Mouse (Mus musculus) limb, embryonic 12.5 days (tissue): ENCODE data around the gene Lipa. TPM values are rescaled to one million over a fixed set of nuclear protein-coding genes. Genes with fewer than 3 reads are reported as not detected.
A peak's percentile ranks its signal among the peaks of the same experiment; 100 is the strongest.

Experiments used
- ATAC-seq: fragments of 200-750 bp; cut with Nextera tagmentation; 2 replicates; pipeline ENCODE4 v1.8.0; 2017; ENCODE audit warnings: low read depth, moderate TSS enrichment; ENCODE audit not compliant: insufficient number of reproducible peaks, insufficient read depth, low FRiP score, low TSS enrichment
- H3K27ac ChIP-seq: fragments of 300-500 bp; sonication (generic); 2 replicates; pipeline ENCODE4 v1.5.1; 2016; ENCODE audit warnings: mild to moderate bottlenecking, moderate library complexity
- H3K27me3 ChIP-seq: fragments of 300-500 bp; sonication (generic); 2 replicates; pipeline ENCODE4 v1.6.1; 2016; ENCODE audit warnings: mild to moderate bottlenecking, moderate library complexity
- H3K36me3 ChIP-seq: fragments of 300-500 bp; sonication (generic); 2 replicates; pipeline ENCODE4 v1.6.1; 2016; ENCODE audit warnings: mild to moderate bottlenecking, moderate library complexity
- H3K4me1 ChIP-seq: fragments of 300-500 bp; sonication (generic); replicated peaks from 2 replicates; pipeline ENCODE4 v1.6.1; 2016
- H3K4me2 ChIP-seq: fragments of 300-500 bp; sonication (generic); 2 replicates; pipeline ENCODE4 v1.6.1; 2016; ENCODE audit warnings: mild to moderate bottlenecking, moderate library complexity
- H3K4me3 ChIP-seq: fragments of 300-500 bp; sonication (generic); replicated peaks from 2 replicates; pipeline ENCODE4 v1.5.1; 2016; ENCODE audit warnings: mild to moderate bottlenecking
- H3K9ac ChIP-seq: fragments of 300-500 bp; sonication (generic); replicated peaks from 2 replicates; pipeline ENCODE4 v1.6.1; 2016; ENCODE audit warnings: mild to moderate bottlenecking, moderate library complexity
- H3K9me3 ChIP-seq: fragments of 300-500 bp; sonication (generic); 2 replicates; pipeline ENCODE4 v1.6.1; 2016; ENCODE audit warnings: mild to moderate bottlenecking, moderate library complexity
- WGBS: fragments of 180-500 bp; shearing (Covaris S2); methylation state at CpG from one replicate; pipeline ENCODE4 v1.1.7; 2016; 5-methylcytosine and 5-hydroxymethylcytosine counted together
- polyA plus RNA-seq: library from polyadenylated mRNA; unstranded; fragments of >200 nt; fragmentation: Nextera tagmentation; extraction: Ambion mirVana; gene quantifications from 2 replicates; pipeline ENCODE4 v1.2.1, GENCODE M21; 2016

Gene Lipa
- polyA plus RNA-seq, 1 experiment from 2014 or later: 25.9 TPM

DNA sequence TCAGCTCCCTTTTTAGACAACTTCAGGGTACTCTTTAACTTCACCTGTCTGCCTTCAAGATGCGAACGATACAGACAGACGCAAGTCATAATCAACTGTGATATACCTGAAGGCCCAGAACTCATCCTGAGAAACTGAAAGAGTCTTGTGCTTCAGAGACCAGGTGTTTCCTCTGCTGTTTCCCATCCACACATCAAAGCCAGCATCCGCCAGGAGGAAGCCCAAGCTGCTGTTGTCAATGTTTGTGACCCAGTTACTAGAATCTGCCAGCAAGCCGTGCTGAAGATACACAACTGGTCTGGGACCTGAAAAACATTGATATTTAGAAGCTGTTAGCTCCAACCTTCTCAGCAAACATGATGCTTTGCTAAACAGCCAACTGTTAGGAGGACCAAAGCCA is 16.6 kb downstream of the Lipa start:
- H3K36me3 ChIP-seq: peaks cover 28% of the 10 kb centered on the region
- no peak overlapping the region for H3K4me2 ChIP-seq
- H3K27ac ChIP-seq: no peak overlapping the region
- H3K4me3 ChIP-seq: no peak overlapping the region
- H3K9me3 ChIP-seq: no peaks in the 10 kb centered on the region
- WGBS: 70% methylated on average over 5 of the region's 5 CpGs
- ATAC-seq: no peak
- H3K9ac ChIP-seq: no peak overlapping the region
- peaks cover 8% of the 10 kb centered on the region for H3K4me1 ChIP-seq
- H3K27me3 ChIP-seq: no peaks in the 10 kb centered on the region

DNA sequence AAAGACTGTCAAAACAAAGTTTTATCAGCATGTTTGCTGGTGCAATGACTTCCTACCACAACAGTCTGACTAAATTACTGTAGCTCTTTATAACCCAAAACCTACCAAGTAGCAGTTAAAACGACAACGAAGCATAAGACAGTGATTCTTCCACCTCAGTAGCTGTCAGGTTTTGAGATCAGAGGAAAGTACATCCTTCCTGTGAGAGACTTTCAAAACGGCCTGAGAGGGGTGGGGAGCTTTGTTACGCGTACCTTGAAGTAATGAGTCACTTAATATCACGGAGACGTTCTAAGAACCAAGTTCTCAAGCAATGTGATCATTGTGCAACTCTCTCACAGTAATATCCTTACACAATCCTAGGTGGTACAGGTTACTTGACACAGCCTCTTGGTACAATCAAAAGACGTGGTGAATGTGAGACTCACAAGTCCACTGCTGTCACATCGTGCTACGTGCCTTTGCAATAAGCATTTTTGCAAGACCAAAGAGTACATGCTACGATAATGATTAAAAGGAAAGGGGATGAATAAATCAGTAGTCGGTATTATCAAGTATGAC is 22.0 kb downstream of the Lipa start:
- no peak for ATAC-seq
- WGBS: 87% methylated on average over 12 of the region's 12 CpGs
- H3K27me3 ChIP-seq: no peaks in the 10 kb centered on the region
- H3K4me1 ChIP-seq: no peaks in the 10 kb centered on the region
- no peak overlapping the region for H3K27ac ChIP-seq
- H3K4me3 ChIP-seq: no peak overlapping the region
- H3K36me3 ChIP-seq: peaks cover 36% of the 10 kb centered on the region
- no peak overlapping the region for H3K9ac ChIP-seq
- no peaks in the 10 kb centered on the region for H3K9me3 ChIP-seq
- no peak overlapping the region for H3K4me2 ChIP-seq

DNA sequence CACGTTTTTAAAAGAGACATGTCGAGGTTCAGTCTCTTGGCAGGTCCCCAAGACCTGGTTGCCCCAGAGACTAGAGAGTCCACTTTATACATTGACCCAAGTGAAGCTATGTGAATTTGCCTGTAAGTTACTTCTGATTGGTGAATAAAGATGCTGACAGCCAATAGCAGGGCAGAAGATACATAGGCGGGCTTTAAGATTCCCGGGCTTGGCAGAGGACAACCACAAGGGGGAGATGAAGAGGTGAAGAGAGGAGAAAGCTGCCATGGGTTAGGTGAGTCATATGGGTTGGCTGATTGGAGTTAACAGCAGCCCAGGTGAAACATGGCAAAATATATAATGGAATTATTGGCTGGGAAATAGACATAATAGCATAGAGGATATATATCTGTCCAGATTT is 26.5 kb downstream of the Lipa start:
- 49% methylated on average over 4 of the region's 4 CpGs for WGBS
- peaks cover 19% of the 10 kb centered on the region; the same call in 1 of the 2 replicates for H3K36me3 ChIP-seq

DNA sequence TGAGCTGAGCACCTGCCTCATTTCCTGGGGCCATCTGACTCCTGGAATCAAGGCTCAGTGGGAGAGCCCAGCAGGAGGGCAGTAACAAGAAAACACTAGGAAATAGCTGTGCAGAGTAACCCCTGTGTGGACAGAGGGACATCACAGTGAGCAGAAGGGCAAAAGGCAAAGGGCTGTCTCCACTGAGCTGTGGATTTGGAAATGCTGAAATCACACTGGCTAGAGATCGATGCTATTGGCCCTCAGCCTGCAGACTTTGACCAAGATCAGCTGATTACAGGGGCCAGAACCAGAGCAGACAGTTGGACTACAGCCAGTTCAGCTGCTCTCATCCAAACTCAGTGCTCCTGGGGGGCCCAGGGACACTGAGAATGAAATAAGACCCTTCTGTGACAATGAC is 30.9 kb downstream of the Lipa start:
- 93% methylated on average over 1 of the region's 1 CpGs for WGBS
- no peak for ATAC-seq
- 0 out of 2 replicates have a peak, but pooled peaks cover 2% of the 10 kb centered on the region for H3K4me1 ChIP-seq
- H3K27me3 ChIP-seq: no peaks in the 10 kb centered on the region
- H3K4me2 ChIP-seq: no peak overlapping the region
- H3K4me3 ChIP-seq: no peak overlapping the region
- H3K36me3 ChIP-seq: peaks cover 13% of the 10 kb centered on the region; the same call in 1 of the 2 replicates
- no peaks in the 10 kb centered on the region for H3K9me3 ChIP-seq
- H3K9ac ChIP-seq: no peak overlapping the region
- no peak overlapping the region for H3K27ac ChIP-seq

More for the DNA sequence above, 26.5 kb downstream of the Lipa start:
- Histone ChIP-seq H3K4me1 (0 out of 2 replicates have a peak, but pooled peaks cover 2% of the 10 kb centered on the region), H3K9ac (no peak overlapping the region), H3K27ac (no peak overlapping the region), H3K27me3 (no peaks in the 10 kb centered on the region), H3K4me2 (no peak overlapping the region), H3K4me3 (no peak overlapping the region), H3K9me3 (no peaks in the 10 kb centered on the region)
- no peak for ATAC-seq

DNA sequence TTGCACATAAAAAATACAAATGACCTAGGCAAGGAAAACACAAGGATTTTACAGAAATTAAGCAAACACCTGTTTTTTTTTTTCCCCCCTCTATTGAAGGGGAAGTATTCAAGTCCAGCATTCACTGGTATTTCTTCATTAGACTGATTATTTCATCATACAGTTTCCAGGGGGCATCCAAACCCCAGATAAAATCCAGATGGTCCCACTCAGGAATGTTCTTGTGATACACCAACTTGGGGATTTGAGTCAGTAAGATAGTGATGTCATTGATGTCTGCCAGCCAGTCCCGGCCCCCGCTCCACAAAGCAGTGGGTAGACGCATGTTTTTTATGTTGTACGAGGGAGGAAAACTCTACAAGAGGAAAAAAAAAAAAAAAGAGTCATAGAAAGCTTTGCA is 33.4 kb downstream of the Lipa start:
- ATAC-seq: no peak
- H3K36me3 ChIP-seq: peaks cover 10% of the 10 kb centered on the region; the same call in 1 of the 2 replicates
- H3K4me2 ChIP-seq: no peak overlapping the region
- H3K27me3 ChIP-seq: no peaks in the 10 kb centered on the region
- H3K4me1 ChIP-seq: 0 out of 2 replicates have a peak, but pooled peaks cover 2% of the 10 kb centered on the region
- no peak overlapping the region for H3K9ac ChIP-seq
- H3K9me3 ChIP-seq: no peaks in the 10 kb centered on the region
- no peak overlapping the region for H3K4me3 ChIP-seq
- H3K27ac ChIP-seq: no peak overlapping the region
- 88% methylated on average over 4 of the region's 4 CpGs for whole genome bisulfite sequencing

DNA sequence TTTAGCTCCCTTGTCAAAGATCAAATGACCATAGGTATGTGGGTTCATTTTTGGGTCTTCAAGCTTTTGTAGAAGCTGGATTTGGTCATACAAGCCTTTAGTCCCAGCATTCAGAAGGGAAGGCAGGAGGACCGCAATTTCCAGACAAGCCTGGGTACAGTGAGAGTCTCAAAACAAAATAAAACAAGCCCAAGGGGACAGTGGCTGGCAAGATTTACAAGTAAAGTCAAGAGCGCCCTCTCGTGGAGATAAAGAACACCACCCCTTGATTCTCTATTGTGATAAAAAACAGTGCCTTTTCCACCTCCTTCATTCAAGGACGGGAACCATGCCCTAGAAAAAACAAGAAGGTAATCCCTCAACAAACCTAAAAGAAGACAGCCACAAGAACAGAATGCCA is 43.7 kb downstream of the Lipa start:
- Histone ChIP-seq H3K4me1 (no peaks in the 10 kb centered on the region), H3K9me3 (no peaks in the 10 kb centered on the region), H3K27ac (no peak overlapping the region), H3K27me3 (no peaks in the 10 kb centered on the region), H3K9ac (no peak overlapping the region), H3K4me2 (no peak overlapping the region), H3K36me3 (no peaks in the 10 kb centered on the region), H3K4me3 (no peak overlapping the region)
- no peak for ATAC-seq
- 17% methylated on average over 4 of the region's 4 CpGs for WGBS

DNA sequence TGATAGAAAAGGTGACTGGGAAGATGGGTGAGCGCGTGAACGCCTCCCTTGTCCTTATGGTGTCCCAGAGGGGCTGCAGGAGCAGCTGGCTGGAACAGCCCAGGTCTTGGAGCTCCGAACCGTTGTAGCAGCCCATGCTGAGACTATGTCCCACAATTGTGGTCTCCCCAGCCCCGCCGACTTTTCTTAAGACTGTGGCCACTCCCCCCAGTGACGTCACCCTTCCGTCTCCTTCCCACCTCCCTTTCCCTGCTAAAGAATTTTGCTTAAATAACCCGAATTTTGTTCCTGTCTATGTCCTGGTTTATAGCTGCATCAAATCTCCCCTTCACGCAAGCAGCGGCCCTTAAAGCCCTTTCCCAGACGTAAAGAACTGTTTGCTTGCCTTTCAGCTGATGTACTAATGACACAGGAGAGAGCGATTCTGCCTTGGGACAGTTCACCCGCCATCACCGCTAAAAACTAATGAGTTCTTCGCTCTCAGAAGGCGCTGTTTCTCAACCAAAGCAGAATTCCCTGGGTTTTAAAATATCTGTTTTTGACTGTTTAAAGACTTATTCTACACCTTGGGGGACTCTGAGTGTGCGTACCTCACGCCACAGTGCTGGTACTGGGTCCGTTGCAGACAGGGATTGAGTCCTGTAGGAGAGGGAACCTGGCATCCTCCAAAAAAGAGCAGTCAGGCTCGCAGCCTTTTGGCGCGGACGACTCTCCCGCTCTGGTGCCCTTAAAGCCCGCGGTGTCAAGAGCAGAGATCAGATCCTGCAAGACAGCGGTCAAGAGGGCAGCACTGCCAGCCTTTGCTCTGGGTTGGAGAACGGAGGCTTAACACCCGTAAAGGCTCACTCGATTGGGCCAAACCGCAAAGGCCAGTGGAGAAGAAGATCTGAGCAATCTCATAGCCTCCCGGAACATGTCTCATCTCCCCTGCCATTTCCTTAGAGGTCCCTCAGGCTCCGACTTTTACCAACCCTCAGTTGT is 52.0 kb downstream of the Lipa start, which contains the start of gene Ch25h:
Gene Ch25h, minus strand, starts transcription at position 174 of the 981 bp plus-strand sequence.
- no peaks in the 10 kb centered on the region for H3K9me3 ChIP-seq
- peak within 1 kb of the TSS; percentile 47 for H3K9ac ChIP-seq
- H3K27ac ChIP-seq: no peak within 1 kb of the TSS
- H3K4me1 ChIP-seq: peaks cover 14% of the 10 kb centered on the region
- peak; percentile 73 for ATAC-seq
- no peaks in the 10 kb centered on the region for H3K36me3 ChIP-seq
- WGBS: 1% methylated on average over 35 of the region's 35 CpGs
- H3K4me3 ChIP-seq: peak within 1 kb of the TSS; percentile 52
- peak within 1 kb of the TSS; percentile 95 for H3K4me2 ChIP-seq
- H3K27me3 ChIP-seq: peaks cover 44% of the 10 kb centered on the region

DNA sequence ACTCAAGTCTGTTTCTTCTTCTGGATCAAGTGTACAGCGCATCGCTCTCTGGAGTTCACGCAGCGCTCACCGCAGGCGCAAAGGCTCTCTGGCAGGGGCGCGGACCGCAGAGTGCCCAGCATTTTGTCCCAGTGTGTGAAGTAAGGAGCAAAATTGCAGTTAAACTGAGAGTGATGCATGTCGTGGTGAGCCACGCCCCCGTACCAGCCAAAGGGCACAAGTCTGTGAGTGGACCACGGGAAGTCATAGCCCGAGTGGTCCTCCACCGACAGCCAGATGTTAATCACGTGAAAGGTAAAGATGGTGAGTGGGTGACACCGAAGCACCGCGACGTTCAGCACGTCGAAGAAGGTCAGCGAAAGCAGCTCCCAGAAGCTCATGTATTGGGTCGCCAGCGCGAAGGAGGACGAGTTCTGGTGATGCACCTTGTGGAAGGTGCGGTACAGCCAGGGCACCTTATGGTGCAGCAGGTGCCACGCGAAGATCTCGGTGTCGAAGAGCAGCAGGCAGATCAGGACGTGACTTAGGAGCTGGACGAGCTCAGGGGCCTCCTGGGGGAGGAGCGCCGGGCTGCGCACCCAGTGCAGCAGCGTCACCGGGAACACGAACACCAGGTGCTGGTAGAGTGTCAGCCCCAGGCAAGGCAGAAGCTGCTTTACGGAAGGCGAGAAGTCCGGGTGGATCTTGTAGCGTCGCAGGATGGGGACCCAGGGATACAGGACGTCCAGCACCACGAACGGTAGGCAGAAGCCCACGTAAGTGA is 52.9 kb downstream of the Lipa start:
- Histone ChIP-seq H3K4me1 (peaks cover 14% of the 10 kb centered on the region), H3K27me3 (peaks cover 44% of the 10 kb centered on the region), H3K36me3 (no peaks in the 10 kb centered on the region), H3K4me3 (peak overlapping the region; percentile 52), H3K9ac (peak overlapping the region; percentile 47), H3K4me2 (peak overlapping the region; percentile 95), H3K9me3 (no peaks in the 10 kb centered on the region), H3K27ac (no peak overlapping the region)
- WGBS: 4% methylated on average over 49 of the region's 49 CpGs
- peak; percentile 80 for ATAC-seq

DNA sequence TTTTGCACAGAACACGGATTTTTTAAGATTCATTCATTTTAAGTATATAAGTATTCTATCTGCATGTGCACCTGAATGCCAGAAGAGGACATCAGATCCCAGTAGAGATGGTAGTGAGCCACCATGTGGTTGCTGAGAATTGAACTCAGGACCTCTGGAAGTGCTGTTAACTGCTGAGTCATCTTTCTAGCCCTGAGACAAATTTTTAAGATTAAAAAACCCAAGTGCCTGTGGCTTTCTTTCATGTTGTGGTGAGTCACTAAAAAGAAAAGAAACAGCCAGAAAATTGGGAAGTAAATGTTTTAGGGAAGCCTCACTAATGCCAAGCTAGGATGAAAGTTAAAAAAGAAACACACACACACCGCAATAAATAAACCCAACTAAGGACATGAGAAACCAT is 55.6 kb downstream of the Lipa start:
- H3K4me3 ChIP-seq: no peak overlapping the region
- peaks cover 14% of the 10 kb centered on the region for H3K4me1 ChIP-seq
- no peak overlapping the region for H3K27ac ChIP-seq
- H3K9ac ChIP-seq: no peak overlapping the region
- 68% methylated on average over 2 of the region's 2 CpGs for WGBS
- no peak for ATAC-seq
- peaks cover 39% of the 10 kb centered on the region for H3K27me3 ChIP-seq
- no peaks in the 10 kb centered on the region for H3K36me3 ChIP-seq
- H3K9me3 ChIP-seq: no peaks in the 10 kb centered on the region
- H3K4me2 ChIP-seq: no peak overlapping the region

DNA sequence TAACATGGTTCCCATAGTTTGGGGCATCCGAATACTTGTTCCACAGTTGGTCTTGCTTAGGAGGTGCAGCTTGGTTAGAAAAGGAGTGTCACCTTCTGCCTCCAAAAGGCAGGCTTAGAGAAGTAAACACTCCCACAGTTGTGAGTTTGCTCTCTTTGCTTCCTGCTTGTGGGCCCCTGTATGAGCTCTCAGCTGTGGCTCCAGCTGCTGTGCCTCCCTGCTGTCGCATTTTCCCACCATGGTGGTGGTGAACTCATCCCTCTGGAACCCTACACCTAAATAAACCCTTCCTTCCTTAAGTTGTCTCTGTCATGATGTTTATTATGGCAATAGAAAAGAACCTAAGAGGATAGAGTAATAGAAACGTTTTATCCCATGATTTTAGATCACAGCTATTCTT is 58.5 kb downstream of the Lipa start:
- no peak overlapping the region for H3K4me2 ChIP-seq
- no peak overlapping the region for H3K27ac ChIP-seq
- no peak overlapping the region for H3K9ac ChIP-seq
- H3K27me3 ChIP-seq: peaks cover 15% of the 10 kb centered on the region
- no peak overlapping the region for H3K4me3 ChIP-seq
- no peaks in the 10 kb centered on the region for H3K36me3 ChIP-seq
- ATAC-seq: no peak
- WGBS: 57% methylated on average over 3 of the region's 3 CpGs
- H3K9me3 ChIP-seq: no peaks in the 10 kb centered on the region
- no peaks in the 10 kb centered on the region for H3K4me1 ChIP-seq

DNA sequence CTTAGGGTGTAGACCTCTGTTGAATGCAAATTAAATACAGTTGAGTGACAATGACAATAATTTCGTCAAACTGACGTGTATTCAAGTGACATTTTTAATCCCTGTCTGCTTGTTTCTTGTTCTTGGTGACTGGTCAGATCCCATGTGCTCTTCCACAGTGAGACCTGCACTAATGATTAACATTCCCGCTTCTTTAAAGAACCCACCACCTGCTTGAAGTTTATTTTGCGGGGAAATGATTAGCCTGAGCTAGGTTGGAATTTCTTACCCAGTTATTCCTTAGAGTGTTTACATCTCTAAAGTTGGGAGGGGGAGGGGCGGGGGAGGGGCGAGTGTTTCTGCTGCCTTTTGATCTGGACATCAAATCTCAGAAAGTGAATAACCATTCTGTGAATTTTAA is 59.1 kb downstream of the Lipa start:
- no peak overlapping the region for H3K27ac ChIP-seq
- peaks cover 12% of the 10 kb centered on the region for H3K27me3 ChIP-seq
- ATAC-seq: no peak
- H3K4me1 ChIP-seq: no peaks in the 10 kb centered on the region
- no peak overlapping the region for H3K4me3 ChIP-seq
- no peaks in the 10 kb centered on the region for H3K9me3 ChIP-seq
- no peaks in the 10 kb centered on the region for H3K36me3 ChIP-seq
- H3K4me2 ChIP-seq: no peak overlapping the region
- no peak overlapping the region for H3K9ac ChIP-seq
- 45% methylated on average over 6 of the region's 6 CpGs for WGBS
